Mouse (Mus musculus): ENCODE data around the gene Rprd1b.

DNA sequence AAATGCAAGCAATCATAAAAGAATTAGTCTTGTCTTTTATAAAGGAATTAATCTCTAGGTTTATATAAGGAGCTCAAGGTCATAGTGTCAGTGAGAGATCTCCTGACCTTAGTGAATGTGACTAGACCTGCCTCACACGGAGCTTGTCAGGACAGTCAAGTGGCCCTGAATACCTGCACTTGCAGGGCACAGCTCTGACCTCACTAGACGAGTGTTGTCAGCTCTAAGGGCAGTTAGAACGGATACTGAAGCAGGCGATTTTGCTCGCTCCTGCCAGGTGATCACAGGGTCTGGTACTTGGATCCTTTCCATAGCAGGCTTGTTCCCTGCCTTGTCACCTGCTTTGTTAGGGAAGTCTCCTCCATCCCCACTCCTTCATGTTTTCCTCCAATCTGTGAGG is 36.8 kb downstream of the Rprd1b start:
- TF ChIP-seq POLR2A (IDR thresholded peaks at IDR 0.05; ENCODE audit: extremely low read depth, insufficient read depth, low read length): no peak
- TF ChIP-seq CTCF (IDR thresholded peaks at IDR 0.05; ENCODE audit: extremely low read depth, insufficient read depth, low read length): no peak

Measured in cortical plate, adult 2 months (tissue).